Mouse (Mus musculus) liver, adult 2 months (tissue): ENCODE data around the gene Ube2z. TPM values are rescaled to one million over a fixed set of nuclear protein-coding genes. Genes with fewer than 3 reads are reported as not detected.

Source experiments
- DNase-seq: peaks from one replicate; pipeline ENCODE4 v3.0.0-alpha.2; 2011; ENCODE audit warnings: low read depth, low spot score; ENCODE audit errors: extremely low read depth
- H3K27ac ChIP-seq: fragments of 200-500 bp; replicated peaks from 2 replicates; pipeline ENCODE4 v1.5.1; 2012; ENCODE audit warnings: low read depth, mild to moderate bottlenecking, control low read depth, inconsistent platforms, low read length; ENCODE audit not compliant: insufficient read depth
- H3K27me3 ChIP-seq: fragments of 200-500 bp; 2 replicates; pipeline ENCODE4 v1.6.1; 2012; ENCODE audit warnings: mild to moderate bottlenecking, moderate library complexity, low read length, inconsistent platforms; ENCODE audit not compliant: control insufficient read depth, insufficient read depth
- H3K36me3 ChIP-seq: fragments of 200-500 bp; 2 replicates; pipeline ENCODE4 v1.6.1; 2012; ENCODE audit warnings: low read length, inconsistent platforms; ENCODE audit not compliant: control insufficient read depth, insufficient read depth
- H3K4me1 ChIP-seq: fragments of 200-500 bp; 2 replicates; pipeline ENCODE4 v1.6.1; 2011; ENCODE audit warnings: low read length; ENCODE audit not compliant: control insufficient read depth, insufficient read depth
- H3K4me3 ChIP-seq: fragments of 200-500 bp; 2 replicates; pipeline ENCODE4 v1.5.1; 2011; ENCODE audit warnings: low read depth, mild to moderate bottlenecking, control low read depth, low read length, moderate library complexity; ENCODE audit not compliant: insufficient read depth
- H3K79me2 ChIP-seq: fragments of 200-500 bp; 2 replicates; pipeline ENCODE4 v1.6.1; 2012; ENCODE audit warnings: inconsistent platforms, mild to moderate bottlenecking, low read length, moderate library complexity; ENCODE audit not compliant: control insufficient read depth, insufficient read depth
- H3K9ac ChIP-seq: fragments of 200-500 bp; 2 replicates; pipeline ENCODE4 v1.6.1; 2012; ENCODE audit warnings: low read depth, mild to moderate bottlenecking, control low read depth, inconsistent platforms, low read length
- CTCF ChIP-seq: fragments of 200-500 bp; IDR thresholded peaks from 2 replicates; pipeline ENCODE4 v1.5.1; 2011; ENCODE audit warnings: low read depth, low read length, control low read depth
- POLR2A ChIP-seq: fragments of 200-500 bp; IDR thresholded peaks from 2 replicates; pipeline ENCODE4 v1.6.1; 2011; ENCODE audit warnings: low read length, control low read depth; ENCODE audit not compliant: insufficient read depth; ENCODE audit errors: extremely low read depth
- WGBS: fragments of 180-500 bp; shearing (Covaris S2); methylation state at CpG from one replicate; pipeline ENCODE4 v1.1.7; 2018; 5-methylcytosine and 5-hydroxymethylcytosine counted together
- polyA plus RNA-seq: library from polyadenylated mRNA; depleted of rRNA; stranded (reverse); fragments of >200 nt; gene quantifications from 2 replicates; pipeline ENCODE4 v1.2.3, GENCODE M21; 2012
- total RNA-seq: library from RNA; depleted of rRNA; stranded (reverse); fragments of >200 nt; gene quantifications from 2 replicates; pipeline ENCODE4 v1.2.3, GENCODE M21; 2014

Gene Ube2z
- total and polyA plus RNA-seq, 2 experiments: 18.6 to 22.8 TPM

DNA sequence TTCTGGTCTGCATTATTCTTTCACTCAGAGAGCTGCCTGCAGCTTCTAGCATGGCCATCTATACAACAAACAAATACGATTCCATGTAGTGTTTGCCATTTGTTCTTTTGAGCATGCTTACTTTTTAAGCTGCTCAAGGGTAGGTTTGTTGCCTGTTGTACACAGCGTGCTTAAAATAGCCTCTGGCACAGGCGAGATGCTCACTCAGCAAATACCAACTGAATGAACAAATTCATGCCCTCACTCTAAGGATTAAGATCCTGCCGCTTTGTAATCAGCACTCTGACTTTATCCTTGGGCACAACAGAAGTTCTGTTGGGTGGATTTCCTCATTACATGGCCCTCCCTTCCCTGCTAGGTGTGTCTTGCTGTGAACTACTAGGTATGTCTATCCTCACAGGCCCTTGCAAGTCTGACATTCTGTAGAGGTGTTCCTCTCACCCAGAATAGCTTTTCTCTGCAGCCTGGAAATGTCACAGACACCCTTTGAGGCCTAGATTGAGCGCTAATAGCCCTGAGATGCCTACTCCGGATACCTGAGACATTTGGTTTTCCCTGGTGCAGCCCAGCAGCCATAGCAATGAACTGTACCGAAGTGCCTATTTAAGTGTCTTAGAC is 27.6 kb upstream of the Ube2z start:
- WGBS: 48% methylated on average over 7 of the region's 7 CpGs
- Histone ChIP-seq H3K27me3 (no peaks in the 10 kb centered on the region), H3K4me3 (no peak overlapping the region), H3K36me3 (no peaks in the 10 kb centered on the region), H3K4me1 (no peaks in the 10 kb centered on the region), H3K79me2 (no peaks in the 10 kb centered on the region), H3K9ac (no peak overlapping the region), H3K27ac (no peak overlapping the region)
- no peak for DNase-seq
- TF ChIP-seq POLR2A (no peak), CTCF (no peak)

- TF ChIP-seq POLR2A (no peak), CTCF (0 out of 2 replicates have a peak, but pooled peaks have one; percentile 13)
- Histone ChIP-seq H3K79me2 (no peaks in the 10 kb centered on the region), H3K27ac (no peak overlapping the region), H3K9ac (no peak overlapping the region), H3K4me3 (no peak overlapping the region), H3K36me3 (no peaks in the 10 kb centered on the region), H3K27me3 (0 out of 2 replicates have a peak, but pooled peaks cover 2% of the 10 kb centered on the region), H3K4me1 (no peaks in the 10 kb centered on the region)
- peak; percentile 25 for DNase-seq
- 69% methylated on average over 2 of the region's 2 CpGs for WGBS
These were observed 25.9 kb upstream of the Ube2z start for GRCm38 (mm10) chr11:96091073-96091472.

DNA sequence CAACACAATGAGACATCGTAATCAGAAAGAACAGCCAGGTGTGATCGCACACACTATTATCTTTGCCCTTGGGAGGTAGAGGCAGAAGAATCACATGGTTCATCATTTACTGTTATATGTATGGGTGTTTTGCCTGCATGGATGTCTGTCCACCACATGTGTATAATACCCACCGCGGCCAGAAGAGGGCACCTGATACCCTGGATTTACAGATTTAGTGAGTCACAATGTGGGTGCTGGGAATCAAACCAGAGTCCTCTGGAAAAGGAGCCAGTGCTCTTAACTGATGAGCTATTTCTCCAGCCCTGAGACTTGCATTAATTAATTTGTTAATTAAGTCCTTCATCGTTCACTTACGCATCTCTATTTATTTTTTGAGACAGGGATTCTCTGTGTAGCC is 22.8 kb upstream of the Ube2z start:
- WGBS: 91% methylated on average over 6 of the region's 6 CpGs
- no peak for TF ChIP-seq CTCF
- TF ChIP-seq POLR2A: no peak
- DNase-seq: no peak
- Histone ChIP-seq H3K4me3 (no peak overlapping the region), H3K27me3 (0 out of 2 replicates have a peak, but pooled peaks cover 2% of the 10 kb centered on the region), H3K4me1 (no peaks in the 10 kb centered on the region), H3K79me2 (no peaks in the 10 kb centered on the region), H3K36me3 (no peaks in the 10 kb centered on the region), H3K9ac (no peak overlapping the region), H3K27ac (no peak overlapping the region)

DNA sequence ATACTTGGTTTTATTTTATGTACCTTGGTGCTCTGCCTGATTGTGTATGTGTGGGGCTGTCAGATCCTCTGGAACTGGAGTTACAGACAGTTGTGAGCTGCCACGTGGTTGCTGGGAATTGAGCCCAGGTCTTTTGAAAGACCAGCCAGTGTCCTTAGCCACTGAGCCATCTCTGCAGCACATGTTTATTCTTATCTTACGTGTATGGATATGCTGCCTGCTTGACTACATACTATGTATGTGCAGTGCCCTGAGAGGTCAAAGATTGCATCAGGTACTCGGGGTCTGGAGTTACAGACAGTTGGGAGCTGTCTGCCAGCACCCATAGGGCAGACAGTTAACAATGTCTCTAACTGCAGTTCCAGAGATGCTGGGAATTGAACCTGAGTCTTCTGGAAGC is 17.5 kb upstream of the Ube2z start:
- 27% methylated on average over 3 of the region's 3 CpGs for WGBS
- DNase-seq: no peak
- Histone ChIP-seq H3K27ac (no peak overlapping the region), H3K79me2 (no peaks in the 10 kb centered on the region), H3K4me3 (no peak overlapping the region), H3K9ac (no peak overlapping the region), H3K36me3 (no peaks in the 10 kb centered on the region), H3K27me3 (0 out of 2 replicates have a peak, but pooled peaks cover 2% of the 10 kb centered on the region), H3K4me1 (no peaks in the 10 kb centered on the region)
- TF ChIP-seq POLR2A: no peak
- TF ChIP-seq CTCF: no peak

DNA sequence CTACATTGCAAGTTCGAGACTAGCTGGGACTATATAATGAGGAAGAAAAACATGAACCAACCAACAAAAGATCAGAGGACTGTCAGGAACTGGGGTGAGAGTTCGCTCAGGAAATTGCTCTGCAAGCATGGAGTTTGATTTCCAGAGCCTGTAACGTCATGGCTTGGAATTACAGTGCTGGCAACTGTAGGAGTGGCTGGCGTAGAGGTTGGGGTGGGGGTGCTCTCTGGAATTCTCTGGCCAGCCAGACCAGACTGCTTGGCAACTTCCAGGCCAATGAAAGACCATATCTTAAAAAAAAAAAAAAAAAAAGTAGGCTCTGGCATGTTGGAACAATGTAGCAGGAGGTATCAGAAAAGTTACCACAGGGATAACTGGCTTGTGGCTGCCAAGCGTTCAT is 15.5 kb upstream of the Ube2z start:
- Histone ChIP-seq H3K4me3 (no peak overlapping the region), H3K79me2 (no peaks in the 10 kb centered on the region), H3K36me3 (no peaks in the 10 kb centered on the region), H3K27ac (no peak overlapping the region), H3K27me3 (no peaks in the 10 kb centered on the region), H3K9ac (no peak overlapping the region), H3K4me1 (peaks cover 1% of the 10 kb centered on the region; the same call in 1 of the 2 replicates)
- TF ChIP-seq CTCF (no peak), POLR2A (no peak)
- DNase-seq: no peak
- 84% methylated on average over 5 of the region's 5 CpGs for WGBS

- H3K9ac ChIP-seq: no peak overlapping the region
- H3K36me3 ChIP-seq: peaks cover 6% of the 10 kb centered on the region
- peak overlapping the region; percentile 39 for H3K4me3 ChIP-seq
- DNase-seq: peak; percentile 72
- TF ChIP-seq CTCF (no peak), POLR2A (no peak)
- peaks cover 9% of the 10 kb centered on the region for H3K4me1 ChIP-seq
- H3K27ac ChIP-seq: 0 out of 2 replicates have a peak overlapping the region, but pooled peaks have one; percentile 7
- H3K27me3 ChIP-seq: no peaks in the 10 kb centered on the region
- WGBS: 60% methylated on average over 13 of the region's 13 CpGs
- H3K79me2 ChIP-seq: peaks cover 6% of the 10 kb centered on the region; the same call in 1 of the 2 replicates
These were observed 11.3 kb upstream of the Ube2z start for GRCm38 (mm10) chr11:96076221-96077105.
